Mouse (Mus musculus): ENCODE results near the gene Cd72.

The Cd72 gene

DNA sequence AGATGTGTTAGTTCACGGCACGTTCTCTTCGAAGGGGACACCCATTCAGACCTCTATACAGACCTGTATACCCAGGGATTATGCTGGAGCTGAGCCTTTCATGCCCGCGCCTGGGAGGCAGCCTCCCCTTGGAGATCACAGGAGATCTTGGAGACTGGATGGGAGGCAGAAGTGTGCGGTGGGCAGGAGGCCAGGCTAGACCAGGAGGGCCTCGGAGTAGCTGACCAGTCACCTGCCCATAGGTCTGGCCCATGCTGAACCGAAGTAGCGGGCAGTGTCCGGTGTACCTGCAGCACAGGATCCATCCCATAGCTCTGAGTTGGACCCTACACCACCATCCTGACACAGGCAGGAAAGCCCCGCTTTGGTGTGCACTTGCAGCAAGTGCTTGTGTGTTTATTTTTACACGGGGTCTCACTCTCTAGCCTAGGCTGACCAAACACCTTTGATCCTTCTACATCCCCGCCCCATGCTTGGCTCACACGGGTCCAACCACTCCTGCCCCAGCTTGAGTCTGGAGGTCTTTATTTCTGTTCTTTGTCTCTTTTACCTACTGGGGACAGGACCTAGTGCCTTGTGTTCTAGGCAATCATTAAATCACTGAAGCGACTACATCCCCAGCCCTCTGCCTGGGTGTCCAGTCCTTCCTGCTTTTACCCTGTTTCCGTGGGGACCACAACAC is 26.1 kb downstream of the Cd72 start:
- no peak for DNase-seq (ENCODE audit: low read depth in 2 of 2, low spot score in 2 of 2)

DNA sequence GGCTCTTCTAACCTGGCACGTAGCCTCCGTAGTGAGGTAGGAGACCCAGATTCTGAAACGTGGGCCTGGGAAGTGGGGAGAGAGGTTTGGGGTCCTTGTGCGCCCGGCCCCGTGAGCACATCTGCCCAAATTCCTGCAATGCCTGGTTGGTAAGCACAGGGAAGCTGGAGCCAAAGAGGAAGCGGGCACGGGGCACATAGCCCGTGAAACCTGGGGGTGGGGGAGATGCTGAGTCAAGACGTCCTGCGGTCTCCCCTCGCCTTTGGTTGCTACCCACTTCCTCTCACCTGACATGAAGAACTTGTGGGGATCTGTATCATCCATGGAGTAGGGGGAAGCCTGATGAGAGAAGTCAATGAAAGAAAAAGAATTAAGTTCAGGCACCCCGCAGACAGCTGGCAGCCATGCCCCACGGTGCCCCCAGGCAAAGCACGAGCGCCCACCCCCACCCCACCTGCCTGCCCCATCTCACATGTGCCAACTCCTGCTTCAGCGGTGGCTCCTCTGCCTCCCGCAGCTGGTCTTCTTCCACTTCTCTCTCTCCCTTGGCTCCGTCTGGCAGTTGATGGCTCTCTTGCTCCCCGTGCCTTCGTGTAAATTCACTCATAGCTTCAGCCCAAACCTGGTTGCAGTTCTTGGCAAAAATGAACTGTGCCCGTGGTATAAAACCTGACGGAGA is 26.8 kb downstream of the Cd72 start:
- peak; percentile 31 to 64 for DNase-seq (ENCODE audit: low read depth in 2 of 2, low spot score in 2 of 2)

DNA sequence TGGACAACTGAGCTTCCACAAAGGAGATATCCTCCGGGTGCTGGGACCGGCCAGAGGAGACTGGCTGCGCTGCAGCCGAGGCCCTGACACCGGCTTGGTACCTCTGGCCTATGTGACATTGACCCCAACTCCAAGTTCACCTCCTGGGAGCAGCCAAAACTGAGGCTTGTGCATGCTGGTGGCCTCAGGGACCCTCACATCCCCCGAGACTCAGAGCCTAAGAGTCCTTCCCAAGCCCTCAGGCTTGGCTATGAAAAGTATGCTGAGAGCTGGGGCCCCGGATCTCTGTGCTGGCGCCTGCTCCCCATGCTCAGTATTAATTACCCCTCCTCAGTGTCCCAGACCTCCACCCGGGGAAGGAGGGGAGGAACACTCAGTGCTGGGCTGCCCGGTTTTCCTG is 27.9 kb downstream of the Cd72 start:
- no peak for DNase-seq (ENCODE audit: low read depth in 2 of 2, low spot score in 2 of 2)

DNA sequence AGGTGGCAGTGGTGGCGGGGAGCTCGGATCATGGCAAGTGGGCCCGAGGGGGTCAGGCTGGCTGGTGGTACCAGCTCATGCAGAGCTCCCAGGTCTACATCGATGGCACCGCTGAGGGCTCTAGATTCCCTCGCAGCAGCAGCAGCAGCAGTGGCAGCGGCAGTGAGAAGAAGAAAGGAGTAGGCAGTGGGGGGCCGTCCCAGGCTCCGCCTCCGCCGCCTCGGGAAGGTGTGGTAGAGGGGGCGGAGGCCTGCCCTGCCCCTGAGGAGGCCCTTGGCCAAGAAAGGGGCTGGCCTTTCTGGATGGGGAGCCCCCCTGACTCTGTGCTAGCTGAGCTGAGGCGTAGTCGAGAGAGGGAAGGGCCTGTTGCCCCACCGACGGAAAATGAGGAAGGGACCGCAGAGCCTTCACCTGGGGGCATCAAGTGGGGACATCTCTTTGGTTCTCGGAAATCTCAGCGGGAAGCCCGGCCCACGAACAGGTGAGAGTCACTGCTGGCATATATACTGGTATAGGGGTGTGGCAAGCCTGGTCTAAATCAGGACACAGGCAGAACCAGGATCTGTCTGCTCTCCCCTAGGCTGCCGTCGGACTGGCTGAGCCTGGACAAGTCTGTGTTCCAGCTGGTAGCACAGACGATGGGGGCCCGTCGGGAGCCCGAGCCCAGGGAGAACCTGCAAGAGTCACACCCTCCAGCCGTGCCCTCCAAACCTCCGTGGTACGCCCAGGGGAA is 28.6 kb downstream of the Cd72 start:
- no peak for DNase-seq (ENCODE audit: low read depth in 2 of 2, low spot score in 2 of 2)

DNA sequence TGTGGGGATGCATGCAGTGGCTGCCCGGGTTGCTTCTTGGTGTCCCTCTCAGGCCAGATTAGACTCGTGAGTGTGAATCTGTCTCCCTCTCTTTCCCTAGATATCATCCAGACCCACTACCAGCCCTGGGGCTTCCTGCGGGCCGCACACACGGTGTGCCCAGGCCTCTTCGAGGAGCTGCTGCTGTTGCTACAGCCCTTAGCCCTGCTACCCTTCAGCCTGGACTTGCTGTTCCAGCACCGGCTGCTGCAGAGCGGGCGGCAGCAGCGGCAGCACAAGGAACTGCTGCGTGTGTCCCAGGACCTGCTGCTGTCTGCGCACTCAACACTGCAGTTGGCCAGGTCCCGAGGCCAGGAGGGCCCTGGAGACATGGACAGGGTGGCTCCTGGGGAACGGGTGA is 29.2 kb downstream of the Cd72 start:
- DNase-seq (ENCODE audit: low read depth in 2 of 2, low spot score in 2 of 2) = no peak

DNA sequence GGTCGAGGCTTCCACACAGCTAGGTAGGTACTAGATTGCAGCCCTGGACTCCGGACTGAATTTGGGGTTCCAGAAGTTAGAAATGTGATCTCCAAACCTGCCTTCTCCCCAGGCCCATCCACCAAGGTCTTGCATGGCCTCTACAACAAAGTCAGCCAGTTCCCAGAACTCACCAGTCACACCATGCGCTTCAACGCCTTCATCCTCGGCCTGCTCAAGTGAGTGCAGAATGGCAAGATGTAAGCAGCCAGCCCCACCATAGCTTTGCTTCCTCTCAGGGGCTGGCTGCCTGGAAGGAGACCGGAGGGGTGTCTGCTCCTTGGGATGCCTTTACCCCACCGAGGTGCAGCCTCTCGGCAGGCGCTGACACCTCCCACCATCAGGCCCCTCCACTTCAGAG is 30.4 kb downstream of the Cd72 start:
- no peak for DNase-seq (ENCODE audit: low read depth in 2 of 2, low spot score in 2 of 2)

DNA sequence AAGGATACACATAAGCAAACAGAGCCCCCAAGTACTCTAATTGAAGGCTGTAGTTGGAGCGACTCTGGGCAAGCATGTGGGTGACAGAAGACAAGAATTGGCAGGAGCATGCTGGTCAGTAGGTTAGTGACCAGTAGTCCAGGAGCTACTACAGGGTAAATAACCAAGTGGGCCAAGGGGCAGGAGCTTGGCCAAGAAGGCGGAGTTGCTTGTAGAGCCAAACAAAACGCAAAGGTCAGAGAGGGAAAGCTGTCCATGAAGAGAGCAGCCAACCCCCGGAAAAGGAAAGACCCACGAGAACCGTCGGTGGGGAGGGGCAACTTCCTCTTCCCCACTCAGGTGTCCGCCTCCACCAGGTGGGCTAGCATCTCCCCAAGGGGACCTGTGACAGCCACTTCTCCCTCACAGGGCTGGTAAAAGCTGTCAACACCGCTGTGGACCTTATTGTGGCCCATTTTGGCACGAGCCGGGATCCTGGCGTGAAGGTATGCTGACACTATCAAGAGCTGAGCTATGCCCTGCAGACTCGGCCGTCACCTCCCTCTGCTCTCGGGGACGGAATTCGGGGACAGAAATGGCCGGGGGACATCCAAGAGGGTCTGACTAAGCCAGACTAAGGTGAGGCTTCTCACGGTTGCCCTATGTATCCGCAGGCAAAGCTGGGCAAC is 31.0 kb downstream of the Cd72 start:
- DNase-seq (ENCODE audit: low read depth in 2 of 2, low spot score in 2 of 2) = no peak

DNA sequence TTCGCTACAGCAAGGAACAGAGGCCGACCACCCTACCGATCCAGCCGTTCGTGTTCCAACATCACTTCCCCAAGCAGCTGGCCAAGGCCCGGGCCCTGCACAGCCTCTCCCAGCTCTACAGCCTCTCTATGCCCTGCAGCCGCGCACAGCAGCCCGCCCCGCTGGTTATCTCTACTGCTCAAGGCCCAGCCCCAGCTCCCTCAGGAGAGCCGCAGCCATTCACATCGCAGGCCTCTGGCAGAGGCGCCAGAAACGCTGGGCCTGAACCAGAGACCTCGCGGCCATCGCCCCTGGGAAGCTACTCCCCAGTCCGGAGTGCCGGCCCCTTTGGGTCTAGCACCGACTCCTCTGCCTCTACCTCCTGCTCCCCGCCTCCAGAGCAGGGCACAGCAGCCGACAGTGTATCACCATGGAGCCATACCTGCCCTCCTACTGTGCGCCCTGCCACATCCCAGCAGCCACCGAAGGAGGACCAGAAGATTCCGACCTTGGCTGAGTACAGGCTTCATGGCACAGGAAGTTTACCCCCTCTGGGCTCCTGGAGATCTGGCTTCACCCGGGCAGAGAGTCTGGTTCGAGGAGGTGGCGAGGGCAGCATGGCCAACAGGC is 32.7 kb downstream of the Cd72 start:
- DNase-seq (ENCODE audit: low read depth in 2 of 2, low spot score in 2 of 2) = no peak

DNA sequence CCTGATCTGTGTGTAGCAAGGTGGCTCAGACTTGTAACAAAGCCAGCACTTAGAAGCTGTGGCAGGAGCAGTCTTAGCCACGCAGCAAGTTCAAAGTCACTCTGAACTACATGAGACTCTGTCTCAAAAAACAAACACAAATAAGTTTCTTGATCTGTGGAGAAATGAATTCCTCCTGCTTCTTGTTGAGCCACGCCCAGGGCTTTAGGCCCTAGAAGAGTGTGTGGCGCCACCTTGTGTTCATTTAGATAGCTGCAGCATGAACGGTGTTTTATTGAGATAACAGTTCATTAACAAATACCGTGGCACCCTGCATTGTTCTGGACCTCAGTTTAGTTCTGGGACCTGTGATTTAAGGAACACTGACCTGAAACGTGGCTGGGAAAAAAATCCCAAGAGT is 34.1 kb downstream of the Cd72 start:
- peak; percentile 31 to 43 for DNase-seq (ENCODE audit: low read depth in 2 of 2, low spot score in 2 of 2)

DNA sequence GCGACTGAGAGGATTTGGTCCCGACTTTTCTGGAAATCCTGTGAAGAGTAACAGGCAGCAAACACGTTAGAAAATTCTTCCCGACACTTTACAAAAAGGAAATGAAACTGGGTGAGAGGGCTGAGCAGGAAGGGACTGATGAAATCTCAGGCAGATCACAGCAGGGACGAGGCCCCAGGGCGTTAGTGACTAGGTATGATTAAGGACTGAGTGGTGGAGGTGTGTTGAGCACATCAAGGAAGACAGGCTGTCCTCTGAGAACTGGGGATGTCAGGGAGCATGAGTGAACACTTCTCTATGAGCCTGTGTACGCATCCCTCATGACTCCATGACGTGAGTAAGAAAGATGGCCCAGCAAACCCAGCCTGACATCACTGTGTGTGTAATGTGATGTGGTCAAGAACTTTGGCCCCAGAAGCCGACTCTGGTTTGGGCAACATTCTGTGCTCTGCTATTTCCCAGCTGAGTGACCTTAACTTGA is 34.6 kb downstream of the Cd72 start:
- no peak for DNase-seq (ENCODE audit: low read depth in 2 of 2, low spot score in 2 of 2)

DNA sequence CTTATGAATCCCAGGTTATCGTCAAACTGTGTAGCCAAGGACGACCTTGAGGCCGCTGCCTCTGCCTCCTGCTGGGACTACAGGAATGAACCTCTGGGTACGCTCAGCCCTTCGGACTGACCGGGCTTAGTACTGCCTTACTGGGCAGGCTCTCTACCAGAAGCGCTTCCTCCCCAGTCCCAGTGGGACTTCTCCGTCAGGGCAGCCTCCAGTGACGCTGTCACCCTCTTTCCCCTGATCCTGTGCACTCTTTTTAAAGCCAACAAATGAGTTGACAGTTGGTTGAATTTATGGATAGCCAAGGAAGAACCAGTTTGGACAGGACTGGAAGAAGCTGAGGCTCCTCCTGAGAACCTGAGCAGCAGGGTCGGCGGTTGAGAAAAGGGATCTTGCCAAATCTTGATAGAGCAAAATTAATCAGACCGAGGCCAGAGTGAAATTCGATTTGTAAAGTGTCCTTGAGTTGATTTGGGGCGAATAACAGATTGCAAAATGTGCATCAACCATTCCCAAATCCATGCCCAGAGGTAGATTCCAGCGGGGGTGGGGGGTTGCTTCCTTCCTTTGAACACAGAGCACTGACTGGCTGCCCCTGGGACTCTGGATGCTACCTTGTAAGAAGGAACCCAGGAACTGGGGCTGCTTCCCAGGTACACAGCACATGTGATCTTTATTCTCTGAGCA is 35.3 kb downstream of the Cd72 start:
- no peak for DNase-seq (ENCODE audit: low read depth in 2 of 2, low spot score in 2 of 2)

DNA sequence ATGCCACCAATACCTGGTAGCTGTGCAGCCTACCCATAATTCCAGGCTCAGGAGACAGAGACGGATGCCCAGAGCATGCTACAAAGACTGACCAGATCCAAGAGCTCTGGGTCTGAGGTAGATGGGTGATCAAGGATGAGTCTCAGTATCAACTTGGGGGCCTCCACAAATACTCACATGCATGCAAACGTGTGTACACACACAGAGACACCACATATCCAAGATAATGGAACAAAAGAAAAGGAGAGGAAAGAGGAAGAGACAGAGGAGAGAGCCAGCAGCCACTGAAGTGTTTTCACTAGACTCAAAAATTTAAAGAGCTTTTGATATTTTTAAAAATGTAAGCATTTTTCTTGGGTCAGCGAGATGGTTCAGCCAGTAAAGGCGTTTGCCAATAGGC is 36.0 kb downstream of the Cd72 start:
- DNase-seq (ENCODE audit: low read depth in 2 of 2, low spot score in 2 of 2) = no peak

DNA sequence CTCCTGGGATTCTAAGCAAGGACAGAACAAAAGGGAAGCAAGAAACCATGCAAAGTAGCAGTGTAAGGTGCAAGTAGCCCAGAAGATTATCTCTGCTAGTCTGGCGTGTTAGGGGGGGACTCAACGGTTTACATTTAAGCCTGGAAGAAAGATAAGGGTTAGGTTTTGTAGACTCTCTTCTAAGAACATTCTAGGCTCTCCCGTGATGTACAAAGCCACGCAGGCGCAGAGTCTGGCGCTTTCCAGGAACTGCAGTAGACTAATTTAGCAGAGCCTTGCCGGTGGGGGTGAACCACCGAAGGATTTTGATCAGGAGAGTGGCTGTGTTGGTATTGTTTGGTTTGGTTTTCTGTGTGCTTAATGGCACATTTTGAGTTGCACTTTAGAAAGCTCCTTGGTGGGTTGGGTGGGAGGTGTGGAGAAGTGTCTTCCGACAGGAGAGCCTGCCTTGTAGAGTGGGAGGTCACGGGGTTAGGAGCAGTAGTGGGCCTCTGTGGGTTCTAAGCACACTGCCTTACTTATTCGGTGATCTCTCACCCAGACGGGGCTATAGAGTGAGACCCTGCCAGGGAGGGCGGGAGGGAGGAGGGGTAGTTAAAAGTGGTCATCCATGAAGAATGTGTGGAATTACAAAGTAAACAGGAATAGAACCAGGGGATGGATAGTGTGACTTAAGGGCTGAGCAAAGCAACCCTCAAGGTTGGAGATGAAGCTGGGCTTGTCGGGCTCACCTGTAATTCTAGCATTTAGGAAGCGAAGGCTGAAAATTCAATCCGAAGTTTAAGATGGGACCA is 37.0 kb downstream of the Cd72 start:
- no peak for DNase-seq (ENCODE audit: low read depth in 2 of 2, low spot score in 2 of 2)

DNA sequence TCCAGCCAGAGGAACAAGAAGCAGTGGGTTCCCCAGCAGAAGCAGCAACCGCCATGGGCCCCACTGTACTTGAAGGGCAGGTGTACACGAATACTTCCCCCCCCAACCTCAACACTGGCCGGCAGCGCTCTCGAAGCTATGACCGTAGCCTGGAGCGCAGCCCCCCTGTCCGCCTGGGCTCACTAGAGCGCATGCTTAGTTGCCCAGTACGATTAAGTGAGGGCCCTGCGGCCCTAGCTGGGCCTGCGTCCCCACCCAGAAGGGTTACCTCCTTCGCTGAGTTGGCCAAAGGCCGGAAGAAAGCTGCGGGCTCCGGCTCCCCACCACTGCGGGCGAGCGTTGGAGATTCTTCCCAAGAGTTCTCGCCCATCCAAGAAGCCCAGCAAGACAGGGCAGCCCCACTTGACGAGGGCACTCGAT is 38.3 kb downstream of the Cd72 start:
- DNase-seq (ENCODE audit: low read depth in 2 of 2, low spot score in 2 of 2) = no peak

DNA sequence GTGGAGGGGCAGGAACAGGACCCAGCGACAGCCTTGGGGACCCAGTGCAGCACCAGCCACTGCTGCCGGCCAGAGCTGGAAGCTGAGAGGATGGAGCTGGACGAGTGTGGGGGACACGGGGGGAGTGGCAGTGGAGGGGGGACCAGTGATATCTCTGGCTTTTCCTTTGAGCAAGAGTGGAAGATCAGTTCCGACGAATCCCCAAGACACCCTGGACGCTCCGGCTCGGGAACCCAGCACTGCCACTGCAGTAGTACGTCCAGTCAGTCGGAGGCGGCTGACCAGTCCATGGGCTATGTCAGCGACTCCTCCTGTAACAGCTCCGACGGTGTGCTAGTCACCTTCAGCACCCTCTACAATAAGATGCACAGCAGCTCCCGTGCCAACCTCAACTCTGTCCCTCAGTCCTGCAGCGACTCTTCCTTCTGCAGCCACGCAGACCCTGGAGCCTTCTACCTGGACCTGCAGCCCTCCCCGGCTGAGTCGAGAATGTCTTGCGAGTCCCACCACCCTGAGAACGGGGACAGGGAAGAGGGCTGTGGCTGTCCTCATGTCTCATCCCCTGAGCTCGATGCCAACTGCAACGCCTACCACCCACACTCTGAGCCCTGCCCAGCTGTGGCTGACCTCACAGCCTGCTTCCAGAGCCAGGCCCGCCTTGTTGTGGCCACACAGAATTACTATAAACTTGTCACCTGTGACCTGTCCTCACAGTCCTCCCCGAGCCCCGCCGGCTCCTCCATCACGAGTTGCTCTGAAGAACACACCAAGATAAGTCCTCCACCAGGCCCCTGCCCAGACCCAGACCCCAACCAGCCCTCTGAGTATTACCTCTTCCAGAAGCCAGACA is 39.0 kb downstream of the Cd72 start:
- DNase-seq (ENCODE audit: low read depth in 2 of 2, low spot score in 2 of 2) = no peak

DNA sequence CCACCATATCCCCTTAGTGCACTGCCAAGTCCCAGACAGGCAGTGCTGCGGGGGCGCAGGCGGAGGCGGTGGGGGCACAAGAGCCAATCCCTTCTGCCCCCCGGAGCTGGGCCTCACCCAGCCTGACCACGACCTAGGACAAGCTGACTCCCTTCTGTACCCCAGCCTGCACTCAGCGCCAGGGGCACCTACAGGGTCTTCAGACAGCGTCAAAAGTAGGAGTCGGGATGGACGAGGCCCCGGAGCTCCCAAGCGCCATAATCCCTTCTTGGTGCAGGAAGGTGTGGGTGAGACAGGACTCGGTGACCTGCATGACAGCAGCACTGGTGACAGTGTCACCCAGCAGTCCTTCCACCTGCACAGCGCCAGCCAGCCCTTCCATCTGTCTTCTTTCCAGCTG is 39.7 kb downstream of the Cd72 start:
- DNase-seq (ENCODE audit: low read depth in 2 of 2, low spot score in 2 of 2) = no peak

DNA sequence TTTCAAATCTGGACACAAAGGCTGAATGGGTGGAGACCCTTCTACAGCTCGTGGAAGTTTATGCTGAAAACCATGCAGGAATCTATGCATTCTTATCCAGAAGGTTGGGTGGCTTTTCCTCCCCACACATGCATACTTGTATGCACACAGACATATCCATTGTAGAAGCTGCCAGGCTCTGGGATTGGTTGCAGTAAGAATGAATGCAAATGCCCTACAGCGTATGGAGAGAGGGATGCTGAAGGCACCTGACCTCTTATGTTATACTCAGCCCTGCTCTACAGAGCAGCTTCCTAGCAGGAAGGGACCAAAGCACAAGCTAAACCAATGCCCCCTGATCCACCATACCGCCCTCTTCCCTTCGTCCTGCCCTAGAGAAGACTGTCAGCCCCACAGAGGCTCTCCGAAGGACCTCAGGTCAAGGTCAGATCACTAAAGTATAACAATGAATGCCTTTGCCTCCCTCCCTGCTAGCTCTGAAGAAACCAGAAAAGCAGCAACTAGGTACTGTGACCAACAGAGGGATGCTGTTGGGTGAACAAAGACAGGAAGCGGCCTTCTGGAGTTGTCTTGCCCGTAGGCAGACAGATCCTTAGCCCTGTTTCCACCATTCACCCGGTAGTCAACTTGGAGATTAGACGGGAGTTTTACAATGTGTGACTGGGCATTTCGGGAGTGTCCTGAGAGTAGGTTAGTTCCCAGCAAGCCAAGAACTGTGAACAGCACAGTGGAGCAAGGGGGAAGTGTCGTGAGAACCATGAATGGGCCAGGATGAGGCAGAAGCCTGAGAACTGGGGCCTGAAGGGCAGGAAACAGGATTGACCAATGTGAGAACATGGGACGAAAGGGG is 47.1 kb downstream of the Cd72 start:
- DNase-seq (ENCODE audit: low read depth in 2 of 2, low spot score in 2 of 2) = no peak
